Comparison of ENCODE assay signal across 17 mouse cellular contexts in genomic region chr1:180875126-180875525, GRCm38 (mm10). TPM values are rescaled to one million over a fixed set of nuclear protein-coding genes. Genes with fewer than 3 reads are reported as not detected.
"Had no signal": no experiment of that assay in that cellular context is flagged by ENCODE, and none has a peak within 500 bp of the region (broad histone marks: within the 10 kb centered on the region; RNA-seq: fewer than 3 reads in every experiment).

No protein-coding gene starts in this region.

- H3K27me3 ChIP-seq: limb, embryonic 12.5 days; midbrain, embryonic 13.5 days; neural tube, embryonic 15.5 days; stomach, embryonic 15.5 days had no signal

- H3K4me2 ChIP-seq: limb, embryonic 12.5 days; midbrain, embryonic 13.5 days; neural tube, embryonic 15.5 days; stomach, embryonic 15.5 days had no signal

- H3K9ac ChIP-seq: limb, embryonic 12.5 days; liver, embryonic 14.5 days; midbrain, embryonic 13.5 days; neural tube, embryonic 15.5 days; stomach, embryonic 15.5 days had no signal

- H3K36me3 ChIP-seq: limb, embryonic 12.5 days; midbrain, embryonic 13.5 days; neural tube, embryonic 15.5 days; stomach, embryonic 15.5 days had no signal

- H3K27ac ChIP-seq: kidney, postnatal 0 days; layer of hippocampus, adult 2 months; limb, embryonic 12.5 days; liver, embryonic 14.5 days; midbrain, embryonic 13.5 days; neural tube, embryonic 15.5 days; stomach, embryonic 15.5 days had no signal

- DNase-seq: kidney, adult 11 months; kidney, adult 9 months; kidney, postnatal 4 days; liver; lung, adult 2 months; lung, postnatal 36 days had no signal

- ATAC-seq: lung, postnatal 0 days; midbrain, embryonic 13.5 days had no signal

- H3K9me3 ChIP-seq: midbrain, embryonic 13.5 days; neural tube, embryonic 15.5 days; stomach, embryonic 15.5 days had no signal

- H3K4me3 ChIP-seq: layer of hippocampus, adult 2 months; limb, embryonic 12.5 days; midbrain, embryonic 13.5 days; myocyte; neural tube, embryonic 15.5 days; stomach, embryonic 15.5 days had no signal

- H3K4me1 ChIP-seq: limb, embryonic 12.5 days; midbrain, embryonic 13.5 days; neural tube, embryonic 15.5 days; stomach, embryonic 15.5 days had no signal

RNA-seq across cellular contexts. Expression of gene Lefty2, which starts 17.8 kb away (rescaled TPM):
- total RNA-seq: megakaryocyte progenitor cell, adult 5-6 weeks had no signal
- polyA plus RNA-seq: limb, embryonic 12.5 days; liver, embryonic 14.5 days; lung, adult 2 months; myocyte; neural tube, embryonic 11.5 days; stomach, embryonic 15.5 days had no signal

RNA-seq across cellular contexts. Expression of gene Lefty1, which starts 59.7 kb away (rescaled TPM):
- polyA plus RNA-seq: midbrain, embryonic 13.5 days had no signal
